Mouse (Mus musculus) brain, embryonic 14.5 days (tissue): ENCODE measurements around the gene Prcd.

Source experiments
- CTCF ChIP-seq: fragments of 200-500 bp; IDR thresholded peaks from 2 replicates; pipeline ENCODE4 v1.5.1; 2012; ENCODE audit warnings: inconsistent platforms, mild to moderate bottlenecking, moderate library complexity, borderline replicate concordance; ENCODE audit not compliant: insufficient read depth, insufficient read length; ENCODE audit errors: extremely low read depth
- POLR2A ChIP-seq: fragments of 200-500 bp; IDR thresholded peaks from 2 replicates; pipeline ENCODE4 v1.6.1; 2012; ENCODE audit warnings: mild to moderate bottlenecking, inconsistent platforms, borderline replicate concordance; ENCODE audit not compliant: poor library complexity, insufficient read depth, insufficient read length, severe bottlenecking; ENCODE audit errors: extremely low read depth

DNA sequence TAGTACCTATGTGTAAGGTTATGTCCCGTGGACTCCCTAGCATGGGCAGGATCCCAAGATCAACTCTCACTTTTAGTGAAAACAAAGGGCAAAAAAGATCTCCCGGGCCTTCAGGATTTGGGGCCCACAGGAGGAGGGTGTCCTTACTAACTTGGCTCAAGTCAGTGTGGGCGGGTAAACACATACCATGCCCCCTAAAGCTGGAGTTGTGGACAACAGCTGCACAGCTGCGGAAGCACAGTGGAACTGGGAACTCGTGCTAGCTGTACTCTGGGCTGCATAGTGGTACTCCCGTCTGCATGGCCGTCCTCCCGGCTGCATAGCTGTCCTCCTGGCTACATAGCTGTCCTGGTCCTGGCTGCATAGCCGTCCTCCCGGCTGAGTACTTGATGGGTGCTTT, 4.9 kb downstream of the Prcd start:
- TF ChIP-seq CTCF (no peak), POLR2A (no peak)
